Mouse (Mus musculus) testis, postnatal 10 days (tissue): ENCODE measurements at regions not wholly inside any gene's neighbourhood (a gene's known extent, or its start where the extent isn't known, plus 50 kb on each side); places are given as distances from the start of the nearest gene placed in this dataset.
"Not testable (repeated sequence)": the region's sequence is repeated elsewhere in the genome, so short reads cannot be mapped to it uniquely, and the experiment has no call there.

Source experiments
- DNase-seq: peaks from one replicate; pipeline ENCODE4 v3.0.0; 2021; ENCODE audit warnings: low spot score

DNA sequence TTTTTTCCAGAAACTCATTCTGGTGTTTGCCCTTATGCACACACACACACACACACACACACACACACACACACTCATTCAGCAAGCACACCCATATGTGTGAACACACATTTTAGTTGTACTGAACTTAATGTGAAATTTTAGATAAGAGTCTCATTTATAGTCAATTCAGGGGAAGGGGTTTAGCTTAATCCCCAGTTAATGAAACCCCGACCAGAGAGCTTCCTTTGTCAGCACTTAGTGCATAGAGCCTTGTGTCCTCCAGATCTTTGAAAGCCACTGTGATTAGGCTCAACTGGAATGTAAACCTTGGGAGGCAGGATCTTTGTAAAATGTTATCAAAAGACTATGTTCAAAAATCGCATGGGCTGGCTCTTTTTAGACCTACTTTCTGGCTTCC is 53.4 kb downstream of the Rps12 start:
- DNase-seq: no peak

DNA sequence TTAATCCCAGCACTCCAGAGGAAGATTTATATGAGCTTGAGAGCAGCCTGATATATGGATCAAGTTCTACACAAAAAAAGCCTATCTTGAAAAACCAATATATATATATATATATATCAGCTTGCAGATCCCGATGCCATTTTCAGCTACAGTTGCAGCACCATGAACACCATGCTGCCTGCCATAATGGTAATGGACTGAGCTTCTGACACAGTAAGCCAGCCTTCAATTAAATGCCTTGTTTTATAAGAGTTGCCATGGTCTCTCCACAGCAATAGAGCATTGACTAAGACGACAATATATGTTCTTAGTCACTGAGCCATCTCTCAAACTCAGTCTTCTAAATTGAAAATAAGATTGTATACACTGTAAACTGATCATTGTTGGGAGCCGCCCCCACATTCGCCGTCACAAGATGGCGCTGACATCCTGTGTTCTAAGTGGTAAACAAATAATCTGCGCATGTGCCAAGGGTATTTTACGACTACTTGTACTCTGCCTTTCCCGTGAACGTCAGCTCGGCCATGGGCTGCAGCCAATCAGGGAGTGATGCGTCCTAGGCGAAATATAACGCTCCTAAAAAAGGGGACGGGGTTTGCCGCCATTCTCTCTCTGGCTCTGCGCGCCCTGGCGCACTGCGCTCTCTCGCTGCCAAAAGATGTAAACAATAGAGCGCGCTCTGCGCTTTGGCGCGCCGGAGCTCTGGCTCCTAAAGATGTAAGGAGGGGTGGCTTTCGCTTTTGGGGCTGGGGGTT is 60.9 kb downstream of the Rps12 start:
- DNase-seq: not testable (repeated sequence)

DNA sequence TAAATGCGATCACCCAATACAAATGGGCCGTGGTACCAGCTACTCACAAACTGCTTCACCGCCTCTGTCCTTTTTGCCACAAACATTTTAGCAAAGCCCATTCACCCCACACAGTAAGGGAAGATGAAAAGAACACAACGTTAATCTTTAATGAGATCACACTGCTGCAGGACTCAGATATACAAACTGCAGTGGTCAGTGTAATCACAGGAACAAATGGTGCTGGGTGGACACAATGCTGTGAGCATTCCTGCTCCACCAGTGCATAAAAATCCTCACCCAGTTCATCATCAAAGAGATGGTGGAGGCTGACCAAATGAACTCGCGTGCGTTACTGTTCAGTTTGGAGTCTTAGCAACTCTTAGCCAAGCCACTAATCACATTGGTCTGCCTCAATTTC is 69.0 kb downstream of the Rps12 start:
- DNase-seq: no peak

DNA sequence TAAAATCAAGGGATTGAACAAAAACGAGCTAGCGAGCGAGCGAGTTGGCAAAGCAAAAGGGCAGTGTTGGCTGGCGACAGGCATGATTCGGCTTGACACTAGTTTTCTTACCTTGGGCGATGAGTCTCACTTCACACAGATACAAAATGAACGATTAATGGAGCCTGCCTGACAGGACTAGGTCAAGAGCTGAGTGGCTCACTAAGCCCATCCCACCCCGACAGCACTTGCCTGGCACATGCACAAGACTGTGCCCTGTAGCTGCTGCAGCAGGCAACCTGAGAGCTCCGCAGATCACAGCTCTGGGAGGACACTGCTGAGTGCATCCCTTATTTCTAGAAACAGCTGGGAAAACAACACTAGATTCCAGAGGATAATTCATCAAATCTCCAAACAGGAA is 71.6 kb downstream of the Rps12 start:
- no peak for DNase-seq

DNA sequence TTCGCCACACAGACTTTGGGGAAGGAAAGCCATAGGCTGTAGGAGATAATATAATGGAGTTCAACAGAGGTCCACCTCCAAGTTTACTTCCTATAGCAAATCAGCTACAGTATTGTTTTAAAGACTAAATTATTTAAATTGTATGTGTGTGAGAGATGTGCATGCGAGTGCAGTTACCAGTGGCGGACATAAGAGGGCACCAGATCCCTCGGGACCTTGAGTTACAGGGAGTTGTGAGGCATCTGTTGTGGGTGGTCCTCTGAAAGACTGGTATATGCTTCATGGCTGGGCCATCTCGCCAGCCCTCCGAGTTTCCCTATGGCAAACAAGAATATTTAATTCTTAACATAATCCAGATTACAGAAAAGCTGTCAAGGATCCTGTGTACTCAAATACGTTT is 72.0 kb downstream of the Rps12 start:
- no peak for DNase-seq

DNA sequence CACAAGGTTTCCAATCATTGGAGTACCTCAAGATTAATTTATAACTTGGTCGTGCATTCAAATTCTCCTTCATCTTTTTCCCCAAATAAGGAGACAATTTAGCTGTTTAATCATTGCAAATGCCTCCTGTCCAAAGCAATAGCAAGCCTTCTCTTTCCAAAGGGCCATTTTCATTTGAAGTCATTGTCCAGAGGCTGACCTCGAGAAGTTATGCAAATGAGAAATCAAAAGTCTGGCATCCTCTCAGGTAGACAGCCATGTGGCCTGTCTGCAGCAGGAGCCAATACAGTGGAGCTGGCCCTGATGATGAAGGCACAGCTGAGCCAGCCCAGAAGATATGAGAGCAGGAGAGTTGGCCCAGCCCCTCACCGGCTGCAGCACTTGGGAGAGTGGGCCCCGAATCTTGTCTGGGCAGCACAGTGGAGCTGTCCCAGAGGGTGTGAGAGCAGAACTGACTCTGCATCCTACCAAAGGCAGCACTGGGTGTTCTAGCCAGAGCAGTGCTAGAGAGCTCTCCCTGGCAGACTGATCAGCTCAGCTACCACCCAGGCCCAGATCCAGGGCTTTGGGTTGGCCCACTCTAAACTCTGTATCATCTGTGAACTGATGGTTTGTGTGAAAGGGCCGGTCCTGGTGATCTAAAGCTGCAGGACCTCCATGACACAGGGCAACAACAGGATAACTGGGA is 74.2 kb downstream of the Rps12 start:
- DNase-seq: no peak

DNA sequence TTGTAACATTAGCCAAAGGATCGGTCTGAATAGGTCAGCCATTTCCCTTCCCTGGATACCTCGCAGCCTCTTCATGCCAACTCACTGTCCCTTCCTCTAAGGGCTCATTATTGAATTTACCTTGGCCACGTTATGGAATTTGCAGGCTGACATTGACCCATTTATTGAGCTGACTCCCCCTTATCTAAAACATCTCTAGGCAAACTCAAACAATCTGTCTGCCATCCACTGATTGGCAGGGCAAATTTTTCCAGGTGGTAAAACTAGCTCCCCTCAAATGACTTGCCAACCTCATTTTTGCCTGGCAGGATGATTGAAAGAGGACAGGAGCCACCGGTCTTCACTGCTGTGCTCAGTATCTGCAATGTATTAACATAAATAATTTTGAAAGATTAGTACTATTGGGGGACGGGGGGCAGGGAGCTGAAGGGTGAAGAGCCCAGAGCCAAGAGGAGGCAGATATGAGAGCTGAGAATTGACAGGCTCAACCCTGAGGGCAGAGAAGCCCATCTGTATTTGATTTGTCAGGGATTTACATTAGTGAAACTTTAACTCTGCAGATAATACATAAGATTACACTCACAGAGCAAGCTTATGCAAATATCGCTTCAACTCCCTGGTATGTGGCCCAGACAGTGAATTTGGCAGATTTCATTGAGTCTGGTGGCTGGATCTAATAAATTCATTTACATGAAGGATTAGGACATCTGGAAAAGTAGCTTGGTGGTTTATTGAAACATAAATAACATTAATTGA is 75.5 kb downstream of the Rps12 start:
- DNase-seq: no peak

DNA sequence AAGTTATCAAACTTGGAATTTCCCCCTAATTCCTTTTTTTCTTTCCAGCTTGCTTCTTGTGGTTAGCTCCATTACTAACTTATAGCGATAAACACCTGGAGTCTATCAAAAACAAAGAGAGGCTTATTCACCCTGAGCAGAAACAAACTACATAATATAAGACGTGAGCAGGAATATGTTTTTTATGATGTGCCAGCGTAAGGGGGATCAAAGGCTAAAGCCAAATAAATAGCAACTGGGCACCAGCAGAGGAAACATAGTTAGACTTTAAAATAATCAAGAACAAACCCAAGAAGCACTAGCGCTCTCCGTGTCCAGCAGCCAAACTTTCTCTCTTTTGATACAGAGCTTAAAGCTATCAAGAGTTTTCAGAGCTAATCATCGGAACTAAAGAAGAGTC is 76.1 kb downstream of the Rps12 start:
- DNase-seq: no peak

DNA sequence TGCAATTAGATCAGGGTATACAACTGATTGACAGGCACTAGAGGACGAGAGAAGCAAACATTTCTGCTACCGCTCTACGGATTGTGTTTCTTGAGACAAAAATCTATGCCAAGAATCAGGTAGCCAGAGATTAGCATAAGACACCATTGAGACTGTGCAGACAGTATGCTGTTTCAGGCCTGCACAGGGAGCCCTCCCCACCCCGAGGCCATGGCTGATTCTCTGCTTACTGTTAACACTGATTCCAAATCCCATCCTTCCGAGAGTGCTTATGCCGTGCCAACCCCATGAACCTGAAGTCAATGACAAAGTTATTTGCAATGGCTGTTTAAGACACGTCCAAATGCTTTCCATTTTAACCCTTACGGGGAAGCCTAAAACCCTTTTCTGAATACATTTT is 78.8 kb downstream of the Rps12 start:
- DNase-seq: no peak

DNA sequence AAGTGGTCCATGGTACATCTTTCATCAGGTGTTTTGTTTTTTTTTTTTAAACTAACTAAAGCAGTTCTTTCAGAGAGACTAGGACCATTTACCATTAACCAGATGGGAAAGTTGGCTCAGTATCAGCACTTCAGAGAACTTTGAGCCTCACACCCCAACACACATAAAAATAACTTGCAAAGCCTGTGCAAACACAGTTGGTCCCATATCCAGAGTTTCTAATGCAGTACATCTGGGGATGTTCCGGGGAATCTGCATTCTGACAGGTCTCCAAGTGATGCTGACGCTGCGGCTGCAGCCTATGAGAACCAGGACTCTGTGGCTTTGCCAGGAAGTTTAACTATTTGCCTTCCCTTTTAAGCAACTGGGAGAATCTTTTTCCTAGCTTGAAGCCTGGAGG is 79.9 kb downstream of the Rps12 start:
- no peak for DNase-seq

DNA sequence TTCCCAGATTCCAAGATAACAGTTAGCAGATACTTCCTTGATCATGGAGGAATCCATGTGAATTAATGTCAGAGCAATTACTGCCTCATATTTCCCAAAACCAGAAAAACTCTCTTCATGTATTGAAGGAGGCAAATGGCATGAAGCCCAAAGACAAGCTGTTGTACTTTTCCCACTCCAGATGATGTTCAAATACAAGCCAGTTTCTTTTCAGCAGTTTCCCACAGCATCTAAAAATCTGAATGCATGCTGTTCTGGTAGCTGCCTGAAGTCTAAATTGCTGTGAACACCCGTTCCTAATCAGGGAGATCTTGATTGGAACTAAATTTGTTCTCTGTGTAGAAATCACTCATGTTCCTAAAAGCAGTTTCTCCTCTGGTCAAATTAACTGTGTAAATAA is 83.0 kb downstream of the Rps12 start:
- DNase-seq: no peak

DNA sequence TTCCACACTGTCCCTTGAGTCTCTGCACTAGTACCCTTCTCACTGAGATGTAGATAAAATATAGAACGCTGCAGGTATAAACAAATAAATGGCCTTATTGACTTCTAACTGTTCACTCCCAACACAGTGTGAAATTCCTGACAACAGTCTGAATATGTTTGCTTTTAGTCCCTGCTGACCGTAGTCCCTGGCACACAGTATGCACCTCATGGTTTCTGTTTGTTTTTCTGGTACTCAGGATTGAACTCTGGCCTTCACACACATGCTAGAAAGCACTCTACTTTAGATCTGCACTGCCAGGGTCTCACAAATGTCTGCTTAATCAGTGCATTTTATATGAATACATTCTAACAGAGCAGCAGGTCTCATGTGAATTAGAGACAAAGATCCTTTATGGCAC is 95.8 kb downstream of the Rps12 start:
- DNase-seq: no peak

DNA sequence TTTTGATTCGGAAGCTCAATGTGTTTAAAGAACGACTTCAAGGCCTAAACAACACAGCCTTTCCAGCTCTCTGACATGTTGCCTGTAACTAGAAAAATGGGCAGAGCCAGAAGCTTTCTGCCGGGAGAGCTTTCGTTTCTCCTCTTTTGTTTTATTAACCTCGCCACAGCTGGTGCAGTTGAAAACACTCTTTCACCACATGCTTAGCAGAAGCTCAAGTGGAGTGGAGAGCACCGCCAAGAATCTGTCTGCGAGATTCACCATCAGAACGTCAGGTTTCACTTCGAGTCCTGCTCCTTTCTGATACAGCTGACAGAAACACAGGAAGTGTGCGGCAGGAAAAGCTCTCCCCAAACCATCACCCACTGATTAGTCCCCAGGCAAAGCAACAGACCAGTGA is 100.1 kb downstream of the Rps12 start:
- no peak for DNase-seq

DNA sequence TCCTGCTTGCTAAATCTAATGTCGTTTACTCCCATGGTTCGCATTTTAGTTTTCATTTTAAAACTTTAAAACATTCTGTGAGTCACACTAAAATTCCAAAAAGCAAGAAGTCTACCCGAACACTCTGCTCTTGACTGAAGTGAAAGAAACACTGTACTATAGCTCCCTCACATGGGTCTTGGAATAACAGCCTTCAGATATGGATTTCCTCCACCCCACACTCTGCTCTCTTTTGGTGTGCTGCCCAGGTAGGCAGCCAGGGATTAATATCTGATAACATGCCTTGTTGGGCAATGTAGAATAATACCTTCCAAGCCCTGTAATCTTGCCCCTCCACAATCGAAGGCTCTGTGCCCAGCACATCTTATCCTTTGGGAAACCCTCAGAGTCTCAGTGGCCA is 104.0 kb downstream of the Rps12 start:
- DNase-seq: no peak

DNA sequence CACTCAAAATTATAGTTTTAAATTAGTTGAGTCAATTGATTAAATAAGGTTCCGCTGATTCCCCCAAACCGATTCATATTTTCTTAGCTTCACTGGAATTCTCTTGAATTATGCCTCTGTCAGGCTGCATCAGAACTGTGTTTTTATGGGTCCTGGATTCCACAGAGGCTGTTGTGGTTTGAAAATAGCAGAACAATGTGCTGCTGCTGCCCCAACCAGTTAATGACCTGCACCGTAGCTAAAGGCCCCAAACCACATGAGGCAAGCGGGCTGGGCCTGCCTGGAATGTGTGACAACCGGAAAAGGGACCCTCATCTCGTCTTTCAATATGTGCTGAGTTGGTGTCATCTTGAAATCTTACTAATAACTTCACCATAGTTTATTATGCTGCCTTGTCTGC is 111.2 kb downstream of the Rps12 start:
- DNase-seq: no peak

DNA sequence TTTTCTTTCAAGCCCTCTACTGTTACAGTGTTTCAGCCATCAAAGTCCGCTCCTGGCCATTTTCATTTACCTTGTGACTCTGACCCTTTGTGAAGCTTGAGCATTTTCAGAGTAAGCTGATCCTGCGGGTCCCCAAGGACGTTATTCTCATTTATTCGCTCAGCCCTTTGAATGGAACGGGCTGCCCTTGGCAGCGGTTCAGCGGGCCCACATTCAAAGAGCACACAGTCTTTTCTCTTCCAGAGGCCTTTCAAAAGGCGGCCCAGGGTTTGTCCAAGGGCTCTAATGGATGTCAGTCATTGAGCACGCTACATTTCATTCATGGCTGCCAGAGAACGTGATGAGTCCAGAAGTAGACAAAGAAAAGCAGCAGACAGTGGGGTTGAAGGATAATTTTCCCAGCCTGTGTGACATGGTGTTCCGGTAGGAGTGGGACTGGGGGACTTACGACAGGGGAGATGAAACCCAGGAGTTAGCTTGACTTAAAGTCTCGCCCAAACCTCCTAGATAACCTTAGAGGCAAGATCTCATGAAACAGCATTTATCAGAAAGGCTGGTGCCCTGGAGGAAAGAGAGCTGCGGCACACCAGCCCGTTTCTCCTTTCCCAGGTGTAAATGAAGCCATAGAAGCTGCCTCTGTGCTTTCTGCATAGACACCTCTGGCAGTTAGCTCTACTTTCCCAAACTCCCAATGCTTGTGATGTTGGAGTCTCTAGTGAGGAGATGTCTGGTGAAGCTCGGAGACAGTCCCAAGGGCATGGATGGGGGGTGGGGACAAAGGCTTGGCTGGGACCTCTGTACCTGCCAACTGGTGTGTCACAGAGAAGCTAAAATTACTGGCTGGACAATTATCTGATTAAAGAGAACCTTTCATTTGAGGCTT is 112.2 kb downstream of the Rps12 start:
- DNase-seq: peak; percentile 55

DNA sequence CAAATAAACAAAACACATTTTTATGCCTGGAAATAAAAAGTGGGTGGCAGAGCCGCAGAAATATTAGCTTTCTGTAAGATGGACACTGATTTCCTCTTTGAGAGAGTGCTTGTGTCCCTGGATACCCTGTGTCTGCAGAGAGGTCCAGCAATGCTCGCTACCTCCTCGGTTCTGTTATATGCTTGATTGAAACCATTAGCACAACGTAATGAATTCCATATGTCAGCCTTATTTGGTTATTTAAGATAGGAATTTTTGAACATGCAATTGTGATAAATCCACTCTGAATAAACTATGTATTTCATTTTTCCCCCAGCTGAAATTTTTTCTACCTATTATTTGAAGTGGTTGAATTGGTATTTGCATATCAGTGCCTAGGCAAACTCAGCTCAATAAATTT is 114.8 kb downstream of the Rps12 start:
- DNase-seq: no peak

DNA sequence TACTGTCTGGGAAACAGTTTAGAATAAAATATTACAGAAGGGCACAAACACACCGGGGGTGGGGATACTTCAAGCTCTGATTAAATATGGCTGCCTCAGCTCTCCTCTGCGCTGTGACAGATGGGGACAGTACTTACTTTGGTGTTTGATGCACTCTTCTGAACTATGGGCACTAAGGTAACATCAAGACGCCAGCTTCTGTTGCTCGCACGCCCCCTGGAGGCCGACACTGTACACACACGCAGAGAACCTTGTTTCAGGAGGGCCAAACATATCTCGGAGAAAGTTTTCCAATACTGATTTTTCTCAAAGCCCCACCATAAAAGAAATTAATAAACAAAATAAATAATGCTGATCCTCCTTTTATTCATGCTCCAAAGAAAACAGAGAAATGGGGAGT is 115.6 kb downstream of the Rps12 start:
- DNase-seq: peak; percentile 79

DNA sequence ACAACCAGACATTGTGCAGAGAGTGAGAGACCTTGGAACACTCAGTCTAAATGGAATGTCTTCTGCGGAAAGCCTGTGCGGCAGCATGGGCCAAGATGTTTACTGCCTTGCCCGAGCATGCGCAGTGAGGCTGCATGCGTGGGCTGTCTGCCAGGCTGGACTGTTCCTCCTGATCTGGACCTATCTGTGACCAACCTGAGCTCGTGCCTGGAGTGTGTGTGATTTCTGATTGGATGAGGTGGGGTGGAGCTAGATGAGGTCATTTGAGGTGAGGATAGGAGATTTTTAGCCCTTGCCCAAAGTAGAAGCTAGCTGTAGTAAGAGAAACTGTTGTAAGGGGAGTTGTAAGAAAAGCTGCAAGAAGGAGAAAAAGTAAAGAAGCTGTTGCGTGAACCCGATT is 121.2 kb downstream of the Rps12 start:
- peak; percentile 47 for DNase-seq

DNA sequence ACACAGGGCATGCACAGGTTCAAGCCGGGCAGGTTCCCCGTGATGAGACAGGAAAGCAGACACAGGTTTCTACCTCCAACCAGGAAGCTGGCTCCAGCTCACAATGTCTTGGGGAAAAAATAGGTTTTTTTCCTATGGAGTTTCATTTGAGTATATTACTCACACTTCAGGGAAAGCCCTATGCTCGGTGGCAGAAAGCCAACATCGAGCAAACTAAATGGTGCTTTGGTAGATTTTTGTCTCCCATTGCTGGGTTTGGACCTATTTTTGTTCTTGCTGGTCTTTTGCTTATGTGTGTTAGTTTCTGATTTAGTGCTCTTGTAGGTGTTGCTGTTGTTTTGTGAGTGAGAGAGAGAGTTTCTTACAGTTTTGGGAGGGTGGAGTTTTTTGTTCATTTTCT is 160.9 kb downstream of the Rps12 start:
- DNase-seq: no peak

DNA sequence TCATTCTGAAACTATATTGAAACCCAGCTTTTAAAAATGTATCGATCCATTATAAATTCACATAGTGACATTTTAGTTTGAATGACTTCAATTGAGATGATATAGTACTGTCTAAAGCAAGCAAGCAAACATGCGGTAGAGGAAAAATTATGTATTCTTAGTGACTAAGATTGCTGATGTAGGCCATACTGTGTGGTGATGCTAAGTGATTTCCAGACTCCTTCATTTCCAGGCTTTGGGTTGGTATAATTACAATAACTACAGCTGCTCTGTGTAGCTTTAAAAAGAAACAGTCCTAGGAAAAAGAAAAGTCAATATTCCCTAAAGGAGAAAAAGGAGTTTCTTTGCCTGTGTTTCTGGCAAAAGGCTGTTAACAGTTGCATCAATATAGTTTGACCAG is 175.0 kb downstream of the Rps12 start:
- DNase-seq: no peak

DNA sequence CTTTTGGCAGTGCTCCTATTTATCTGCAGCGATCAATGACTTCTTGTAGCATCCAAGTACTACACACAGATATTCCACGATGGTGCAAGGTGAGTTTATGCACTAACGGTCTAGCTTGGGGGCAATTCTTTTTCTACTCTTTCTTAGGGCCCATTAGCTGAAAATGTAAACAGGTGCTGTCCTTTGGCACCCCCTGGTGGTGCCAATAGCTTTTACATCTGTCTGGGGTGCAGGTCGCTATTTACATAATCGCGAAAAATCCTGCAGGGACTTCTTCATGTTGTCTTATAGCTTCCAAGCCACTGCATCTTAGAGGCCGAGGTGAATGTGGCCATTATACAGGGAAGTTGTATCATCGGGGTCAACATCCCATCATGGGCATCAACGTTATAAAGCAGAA is 175.9 kb downstream of the Rps12 start:
- peak; percentile 75 for DNase-seq
